Comparison of ENCODE assay signal across 12 mouse cellular contexts in genomic region chr4:59197078-59197424, GRCm38 (mm10). TPM values are rescaled to one million over a fixed set of nuclear protein-coding genes. Genes with fewer than 3 reads are reported as not detected.
DNase-seq lines count a peak whose midpoint lies in the region; ATAC-seq and TF ChIP-seq lines count a peak whose summit lies in the region.
"Had no signal": no experiment of that assay in that cellular context is flagged by ENCODE, and none has a peak within 500 bp of the region (broad histone marks: within the 10 kb centered on the region; RNA-seq: fewer than 3 reads in every experiment).

No protein-coding gene starts in this region.

- WGBS in heart, embryonic 10.5 days, result 57% methylated on average over 6 of the region's 6 CpGs
- WGBS in lung, embryonic 16.5 days, result 38% methylated on average over 6 of the region's 6 CpGs
- WGBS in lung, postnatal 0 days, result 42% methylated on average over 6 of the region's 6 CpGs
- 9% methylated on average over 6 of the region's 6 CpGs for WGBS in limb, embryonic 13.5 days
- WGBS in olfactory bulb, adult 2 months, result 59% methylated on average over 6 of the region's 6 CpGs

- no peaks in the 10 kb centered on the region for H3K36me3 ChIP-seq in heart, embryonic 10.5 days
- no peaks in the 10 kb centered on the region for H3K36me3 ChIP-seq in lung, embryonic 16.5 days (ENCODE audit: control insufficient read depth, insufficient read depth, low read length)
- H3K36me3 ChIP-seq in lung, postnatal 0 days (ENCODE audit: insufficient read depth, low read length), result no peaks in the 10 kb centered on the region
- no peaks in the 10 kb centered on the region for H3K36me3 ChIP-seq in limb, embryonic 13.5 days

- H3K9me3 ChIP-seq in heart, embryonic 10.5 days, result no peaks in the 10 kb centered on the region
- H3K9me3 ChIP-seq in lung, embryonic 16.5 days (ENCODE audit: control insufficient read depth, low read length), result no peaks in the 10 kb centered on the region
- no peaks in the 10 kb centered on the region for H3K9me3 ChIP-seq in lung, postnatal 0 days (ENCODE audit: low read length)
- H3K9me3 ChIP-seq in limb, embryonic 13.5 days, result no peaks in the 10 kb centered on the region

- no peak for DNase-seq in heart, embryonic 10.5 days (ENCODE audit: low spot score)
- DNase-seq in heart, postnatal 4 days, result no peak
- no peak for DNase-seq in lung, postnatal 0 days (ENCODE audit: low spot score)
- no peak for DNase-seq in thymus, postnatal 36 days
- no peak for DNase-seq in c-Kit-positive CD71-positive TER-119-positive erythroid progenitor cells, embryonic 14.5 days (ENCODE audit: low spot score)
- DNase-seq: right cerebral cortex, adult 18-20 months had no signal

- H3K4me2 ChIP-seq in lung, embryonic 16.5 days (ENCODE audit: low read depth, low read length), result peak overlapping the region; percentile 12; the same call in 1 of the 2 replicates
- no peak overlapping the region for H3K4me2 ChIP-seq in lung, postnatal 0 days (replicated peaks; ENCODE audit: low read depth, low read length)
- peak overlapping the region; percentile 45 for H3K4me2 ChIP-seq in limb, embryonic 13.5 days (replicated peaks)

- peaks cover 47% of the 10 kb centered on the region for H3K4me1 ChIP-seq in heart, embryonic 10.5 days
- peaks cover 37% of the 10 kb centered on the region for H3K4me1 ChIP-seq in lung, embryonic 16.5 days (replicated peaks; ENCODE audit: control insufficient read depth, insufficient read depth, low read length)
- peaks cover 16% of the 10 kb centered on the region; the same call in 1 of the 2 replicates for H3K4me1 ChIP-seq in lung, postnatal 0 days (ENCODE audit: insufficient read depth, low read depth, low read length)
- peaks cover 52% of the 10 kb centered on the region for H3K4me1 ChIP-seq in limb, embryonic 13.5 days
- peaks cover 27% of the 10 kb centered on the region for H3K4me1 ChIP-seq in olfactory bulb, adult 2 months (ENCODE audit: control insufficient read depth, insufficient read depth, low read length)

- TF ChIP-seq EP300 in lung, postnatal 0 days (IDR thresholded peaks at IDR 0.05), result no peak

- H3K27ac ChIP-seq in heart, embryonic 10.5 days, result peak overlapping the region; percentile 56
- no peak overlapping the region for H3K27ac ChIP-seq in lung, embryonic 16.5 days (ENCODE audit: low read length)
- H3K27ac ChIP-seq in lung, postnatal 0 days (ENCODE audit: low read length), result no peak overlapping the region
- peak overlapping the region; percentile 81 for H3K27ac ChIP-seq in limb, embryonic 13.5 days
- peak overlapping the region; percentile 40; the same call in 1 of the 2 replicates for H3K27ac ChIP-seq in olfactory bulb, adult 2 months (ENCODE audit: insufficient read depth, low read depth, low read length)

- H3K4me3 ChIP-seq in heart, embryonic 10.5 days, result no peak overlapping the region
- H3K4me3 ChIP-seq in lung, embryonic 16.5 days (ENCODE audit: low read length), result no peak overlapping the region
- H3K4me3 ChIP-seq in lung, postnatal 0 days (ENCODE audit: low read depth, low read length), result no peak overlapping the region
- 0 out of 2 replicates have a peak overlapping the region, but pooled peaks have one; percentile 0 for H3K4me3 ChIP-seq in limb, embryonic 13.5 days
- no peak overlapping the region for H3K4me3 ChIP-seq in olfactory bulb, adult 2 months (ENCODE audit: insufficient read depth, low read depth, low read length)

- no peak for TF ChIP-seq CTCF in lung, postnatal 0 days (IDR thresholded peaks at IDR 0.05)
- no peak for TF ChIP-seq CTCF in olfactory bulb, adult 2 months (IDR thresholded peaks at IDR 0.05; ENCODE audit: insufficient read depth, low read depth, low read length)

- no peaks in the 10 kb centered on the region for H3K27me3 ChIP-seq in heart, embryonic 10.5 days (ENCODE audit: insufficient read depth, poor library complexity, severe bottlenecking)
- no peaks in the 10 kb centered on the region for H3K27me3 ChIP-seq in lung, embryonic 16.5 days (ENCODE audit: control insufficient read depth, insufficient read depth, low read depth, low read length)
- no peaks in the 10 kb centered on the region for H3K27me3 ChIP-seq in lung, postnatal 0 days (replicated peaks; ENCODE audit: insufficient read depth, low read length)
- no peaks in the 10 kb centered on the region for H3K27me3 ChIP-seq in limb, embryonic 13.5 days

- no peak for ATAC-seq in lung, embryonic 16.5 days (ENCODE audit: low read depth)
- ATAC-seq in lung, postnatal 0 days, result no peak; the same call in 1 of the 2 replicates
- ATAC-seq in limb, embryonic 13.5 days (ENCODE audit: low FRiP score, low read depth), result peak; percentile 51

- no peak overlapping the region for H3K9ac ChIP-seq in lung, embryonic 16.5 days (ENCODE audit: low read length)
- H3K9ac ChIP-seq in lung, postnatal 0 days (replicated peaks; ENCODE audit: low read depth), result no peak overlapping the region
- peak overlapping the region; percentile 0; the same call in 1 of the 2 replicates for H3K9ac ChIP-seq in limb, embryonic 13.5 days

- no peak for TF ChIP-seq POLR2A in olfactory bulb, adult 2 months (IDR thresholded peaks at IDR 0.05; ENCODE audit: insufficient read depth, low read depth, low read length)

RNA-seq across cellular contexts. Expression of gene Ugcg, which starts 8.0 kb away (rescaled TPM):
- polyA plus RNA-seq in heart, embryonic 10.5 days (2016; fragmentation: Nextera tagmentation; extraction: Ambion mirVana), result 8.2 and 9.7 TPM in 2 replicates
- total RNA-seq in heart, postnatal 4 days (2021), result 10 to 100 TPM; 26.8 to 29.2 TPM
- polyA plus RNA-seq in lung, embryonic 16.5 days (2015; fragmentation: Nextera tagmentation; extraction: Ambion mirVana), result 9.7 and 10.5 TPM in 2 replicates
- polyA plus RNA-seq in lung, postnatal 0 days (2015; fragmentation: Nextera tagmentation; extraction: Ambion mirVana), result 13.8 and 16.2 TPM in 2 replicates
- 11.9 and 13.4 TPM in 2 replicates for polyA plus RNA-seq in limb, embryonic 13.5 days (2015; fragmentation: Nextera tagmentation; extraction: Ambion mirVana)
- polyA plus RNA-seq in olfactory bulb, adult 2 months (2012; ENCODE audit: insufficient read depth, insufficient read length, low replicate concordance, missing spikeins), result 114 TPM in 1 of 2 replicates, not detected in the other

RNA-seq across cellular contexts. Expression of gene AI481877, which starts 58.3 kb away (rescaled TPM):
- polyA plus RNA-seq in heart, embryonic 10.5 days (2016; fragmentation: Nextera tagmentation; extraction: Ambion mirVana), result not detected in 2 replicates
- total RNA-seq in heart, postnatal 4 days (2021), result not detected
- polyA plus RNA-seq in lung, embryonic 16.5 days (2015; fragmentation: Nextera tagmentation; extraction: Ambion mirVana), result not detected in 2 replicates
- not detected in 2 replicates for polyA plus RNA-seq in lung, postnatal 0 days (2015; fragmentation: Nextera tagmentation; extraction: Ambion mirVana)
- not detected in 2 replicates for polyA plus RNA-seq in limb, embryonic 13.5 days (2015; fragmentation: Nextera tagmentation; extraction: Ambion mirVana)
- not detected in 2 replicates for polyA plus RNA-seq in olfactory bulb, adult 2 months (2012; ENCODE audit: insufficient read depth, insufficient read length, low replicate concordance, missing spikeins)
- total RNA-seq: megakaryocyte progenitor cell, adult 5-6 weeks had no signal
- polyA plus RNA-seq: C2C12; gonadal fat pad, adult 2 months had no signal

Comparison
In these comparisons a context has a peak if more than half of its experiments do, and no peak if none do; other contexts are left out.
1. H3K27ac ChIP-seq: peak in heart, embryonic 10.5 days (single experiment), limb, embryonic 13.5 days (single experiment) and olfactory bulb, adult 2 months (single experiment); none in lung, embryonic 16.5 days (single experiment) and lung, postnatal 0 days (single experiment).